Comparison of ENCODE assay signal across 20 mouse cellular contexts in the genomic region with DNA sequence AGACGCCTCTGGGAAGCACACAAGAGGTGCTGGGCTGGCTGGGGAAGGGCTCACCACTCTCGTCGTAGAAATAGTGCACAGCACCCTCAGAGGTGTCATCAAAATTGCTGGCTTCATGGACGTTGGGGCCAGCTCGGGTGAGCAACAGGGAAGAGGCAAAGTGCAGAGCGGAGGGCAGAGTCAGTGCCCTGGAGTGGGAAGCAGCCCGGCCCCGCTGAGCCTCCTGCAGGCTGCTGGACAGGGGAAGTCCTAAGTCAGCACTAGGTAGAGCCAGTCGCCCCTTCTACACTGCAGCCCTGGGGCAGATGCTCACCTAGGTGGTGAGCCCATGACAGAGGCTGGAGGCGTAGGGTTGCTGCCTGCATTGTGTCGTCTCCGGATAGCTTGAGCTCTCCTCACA. TPM values are rescaled to one million over a fixed set of nuclear protein-coding genes. Genes with fewer than 3 reads are reported as not detected.
DNase-seq lines count a peak whose midpoint lies in the region; ATAC-seq and TF ChIP-seq lines count a peak whose summit lies in the region.
"Had no signal": no experiment of that assay in that cellular context is flagged by ENCODE, and none has a peak within 500 bp of the region (broad histone marks: within the 10 kb centered on the region; RNA-seq: fewer than 3 reads in every experiment).

No protein-coding gene starts in this region.

- no peak for ATAC-seq in intestine, embryonic 16.5 days
- no peak for ATAC-seq in intestine, postnatal 0 days
- ATAC-seq in kidney, embryonic 14.5 days (ENCODE audit: low FRiP score, low TSS enrichment): no peak
- ATAC-seq in lung, postnatal 0 days: no peak
- ATAC-seq: forebrain, embryonic 13.5 days; forebrain, embryonic 15.5 days; forebrain, postnatal 0 days had no signal

- no peak for TF ChIP-seq EP300 in lung, postnatal 0 days (IDR thresholded peaks at IDR 0.05)

- H3K9me3 ChIP-seq in intestine, embryonic 16.5 days (ENCODE audit: control insufficient read depth, low read length): no peaks in the 10 kb centered on the region
- no peaks in the 10 kb centered on the region for H3K9me3 ChIP-seq in intestine, postnatal 0 days (ENCODE audit: control insufficient read depth)
- no peaks in the 10 kb centered on the region for H3K9me3 ChIP-seq in kidney, embryonic 14.5 days (ENCODE audit: control insufficient read depth, low read length)
- no peaks in the 10 kb centered on the region for H3K9me3 ChIP-seq in lung, postnatal 0 days (ENCODE audit: low read length)
- H3K9me3 ChIP-seq: embryonic facial prominence, embryonic 10.5 days; embryonic facial prominence, embryonic 12.5 days; forebrain, embryonic 13.5 days; forebrain, embryonic 15.5 days had no signal

- no peak overlapping the region; the same call in 1 of the 2 replicates for H3K27ac ChIP-seq in intestine, embryonic 16.5 days (ENCODE audit: low read length)
- no peak overlapping the region; the same call in 1 of the 2 replicates for H3K27ac ChIP-seq in intestine, postnatal 0 days (ENCODE audit: low read depth, low read length)
- H3K27ac ChIP-seq in kidney, embryonic 14.5 days (ENCODE audit: low read depth, low read length): no peak overlapping the region
- no peak overlapping the region for H3K27ac ChIP-seq in lung, postnatal 0 days (ENCODE audit: low read length)
- H3K27ac ChIP-seq: embryonic facial prominence, embryonic 10.5 days; embryonic facial prominence, embryonic 12.5 days; forebrain, embryonic 13.5 days; forebrain, embryonic 15.5 days had no signal

- no peak for TF ChIP-seq CTCF in intestine, postnatal 0 days (IDR thresholded peaks at IDR 0.05; ENCODE audit: low read depth)
- no peak for TF ChIP-seq CTCF in lung, postnatal 0 days (IDR thresholded peaks at IDR 0.05)

- H3K4me3 ChIP-seq in intestine, embryonic 16.5 days (ENCODE audit: low read length): no peak overlapping the region
- H3K4me3 ChIP-seq in intestine, postnatal 0 days (ENCODE audit: low read depth, low read length): no peak overlapping the region
- H3K4me3 ChIP-seq in kidney, embryonic 14.5 days (ENCODE audit: low read length): no peak overlapping the region
- H3K4me3 ChIP-seq in lung, postnatal 0 days (ENCODE audit: low read depth, low read length): no peak overlapping the region
- H3K4me3 ChIP-seq: embryonic facial prominence, embryonic 12.5 days; forebrain, embryonic 13.5 days; forebrain, embryonic 15.5 days had no signal

- no peak for DNase-seq in kidney, adult 11 months
- DNase-seq in lung, postnatal 0 days (ENCODE audit: low spot score): peak; percentile 21
- DNase-seq in lung, postnatal 25 days (ENCODE audit: low spot score): no peak
- DNase-seq in thymus, postnatal 0 days (ENCODE audit: low spot score): no peak
- DNase-seq: adrenal gland, adult 2 months; adrenal gland, postnatal 10 days; adrenal gland, postnatal 25 days; cerebellum, adult 11-12 months; cerebellum, adult 2 months; cerebellum, adult 9-10 months; cerebellum, postnatal 10 days; cerebellum, postnatal 25 days; forebrain, postnatal 0 days had no signal

- 0 out of 2 replicates have a peak overlapping the region, but pooled peaks have one; percentile 14 for H3K9ac ChIP-seq in intestine, embryonic 16.5 days (ENCODE audit: low read depth, low read length)
- no peak overlapping the region for H3K9ac ChIP-seq in intestine, postnatal 0 days (ENCODE audit: low read depth, low read length)
- 0 out of 2 replicates have a peak overlapping the region, but pooled peaks have one; percentile 1 for H3K9ac ChIP-seq in kidney, embryonic 14.5 days (ENCODE audit: low read depth, low read length)
- no peak overlapping the region for H3K9ac ChIP-seq in lung, postnatal 0 days (replicated peaks; ENCODE audit: low read depth)
- H3K9ac ChIP-seq: embryonic facial prominence, embryonic 12.5 days; forebrain, embryonic 13.5 days; forebrain, embryonic 15.5 days; forebrain, postnatal 0 days had no signal

- peaks cover 17% of the 10 kb centered on the region for H3K36me3 ChIP-seq in intestine, embryonic 16.5 days (ENCODE audit: control insufficient read depth, insufficient read depth, low read length)
- H3K36me3 ChIP-seq in intestine, postnatal 0 days (ENCODE audit: control insufficient read depth, insufficient read depth): peaks cover 77% of the 10 kb centered on the region
- peaks cover 77% of the 10 kb centered on the region for H3K36me3 ChIP-seq in kidney, embryonic 14.5 days (ENCODE audit: control insufficient read depth, insufficient read depth, low read length)
- peaks cover 39% of the 10 kb centered on the region for H3K36me3 ChIP-seq in lung, postnatal 0 days (ENCODE audit: insufficient read depth, low read length)

- H3K4me1 ChIP-seq in intestine, embryonic 16.5 days (ENCODE audit: control insufficient read depth, insufficient read depth, low read length): peaks cover 10% of the 10 kb centered on the region
- peaks cover 7% of the 10 kb centered on the region; the same call in 1 of the 2 replicates for H3K4me1 ChIP-seq in intestine, postnatal 0 days (replicated peaks; ENCODE audit: control insufficient read depth, insufficient read depth, low read length)
- H3K4me1 ChIP-seq in kidney, embryonic 14.5 days (ENCODE audit: control insufficient read depth, insufficient read depth, low read length): peaks cover 11% of the 10 kb centered on the region
- H3K4me1 ChIP-seq in lung, postnatal 0 days (ENCODE audit: insufficient read depth, low read depth, low read length): peaks cover 6% of the 10 kb centered on the region; the same call in 1 of the 2 replicates

- H3K27me3 ChIP-seq in intestine, embryonic 16.5 days (replicated peaks; ENCODE audit: control insufficient read depth, insufficient read depth, low read length): no peaks in the 10 kb centered on the region
- no peaks in the 10 kb centered on the region for H3K27me3 ChIP-seq in intestine, postnatal 0 days (replicated peaks; ENCODE audit: control insufficient read depth, insufficient read depth, low read length)
- H3K27me3 ChIP-seq in kidney, embryonic 14.5 days (ENCODE audit: control insufficient read depth, insufficient read depth, low read length): no peaks in the 10 kb centered on the region
- no peaks in the 10 kb centered on the region for H3K27me3 ChIP-seq in lung, postnatal 0 days (replicated peaks; ENCODE audit: insufficient read depth, low read length)
- H3K27me3 ChIP-seq: embryonic facial prominence, embryonic 12.5 days; forebrain, embryonic 13.5 days; forebrain, embryonic 15.5 days had no signal

- H3K4me2 ChIP-seq in intestine, embryonic 16.5 days (ENCODE audit: low read depth, low read length): no peak overlapping the region
- H3K4me2 ChIP-seq in intestine, postnatal 0 days (replicated peaks; ENCODE audit: low read depth): no peak overlapping the region
- H3K4me2 ChIP-seq in kidney, embryonic 14.5 days (replicated peaks; ENCODE audit: low read depth, low read length): no peak overlapping the region
- H3K4me2 ChIP-seq in lung, postnatal 0 days (replicated peaks; ENCODE audit: low read depth, low read length): no peak overlapping the region
- H3K4me2 ChIP-seq: embryonic facial prominence, embryonic 12.5 days; forebrain, embryonic 13.5 days; forebrain, embryonic 15.5 days had no signal

- WGBS in intestine, embryonic 16.5 days: 89% methylated on average over 12 of the region's 12 CpGs
- WGBS in intestine, postnatal 0 days: 80% methylated on average over 12 of the region's 12 CpGs
- WGBS in kidney, embryonic 14.5 days: 95% methylated on average over 12 of the region's 12 CpGs
- WGBS in lung, postnatal 0 days: 89% methylated on average over 12 of the region's 12 CpGs

RNA-seq across cellular contexts. Expression of a gene that starts 4.3 kb away (rescaled TPM):
- polyA plus RNA-seq in intestine, embryonic 16.5 days (2015; fragmentation: Nextera tagmentation; extraction: Ambion mirVana): 28.7 and 33.7 TPM in 2 replicates
- polyA plus RNA-seq in intestine, postnatal 0 days (2015; fragmentation: Nextera tagmentation; extraction: Ambion mirVana): 29.4 and 29.7 TPM in 2 replicates
- polyA plus RNA-seq in kidney, embryonic 14.5 days (2014; fragmentation: Nextera tagmentation; extraction: Ambion mirVana): 26.8 and 33.6 TPM in 2 replicates
- polyA plus RNA-seq in lung, postnatal 0 days (2015; fragmentation: Nextera tagmentation; extraction: Ambion mirVana): 36.8 and 36.9 TPM in 2 replicates
- 25.7 and 29.2 TPM in 2 replicates for polyA plus RNA-seq in thymus, postnatal 0 days (2015; fragmentation: Nextera tagmentation; extraction: Ambion mirVana)

RNA-seq across cellular contexts. Expression of a gene that starts 4.5 kb away (rescaled TPM):
- 15.1 and 16.8 TPM in 2 replicates for polyA plus RNA-seq in intestine, embryonic 16.5 days (2015; fragmentation: Nextera tagmentation; extraction: Ambion mirVana)
- 9.3 and 12.7 TPM in 2 replicates for polyA plus RNA-seq in intestine, postnatal 0 days (2015; fragmentation: Nextera tagmentation; extraction: Ambion mirVana)
- polyA plus RNA-seq in kidney, embryonic 14.5 days (2014; fragmentation: Nextera tagmentation; extraction: Ambion mirVana): 31.2 and 35.4 TPM in 2 replicates
- 11.3 and 12.9 TPM in 2 replicates for polyA plus RNA-seq in lung, postnatal 0 days (2015; fragmentation: Nextera tagmentation; extraction: Ambion mirVana)
- polyA plus RNA-seq in thymus, postnatal 0 days (2015; fragmentation: Nextera tagmentation; extraction: Ambion mirVana): 13.7 and 19.4 TPM in 2 replicates

RNA-seq across cellular contexts. Expression of a gene that starts 19.9 kb away (rescaled TPM):
- polyA plus RNA-seq in intestine, embryonic 16.5 days (2015; fragmentation: Nextera tagmentation; extraction: Ambion mirVana): 0.13 and 0.34 TPM in 2 replicates
- polyA plus RNA-seq in intestine, postnatal 0 days (2015; fragmentation: Nextera tagmentation; extraction: Ambion mirVana): 0.12 and 0.21 TPM in 2 replicates
- 0.39 and 0.42 TPM in 2 replicates for polyA plus RNA-seq in kidney, embryonic 14.5 days (2014; fragmentation: Nextera tagmentation; extraction: Ambion mirVana)
- 0.87 and 1.3 TPM in 2 replicates for polyA plus RNA-seq in lung, postnatal 0 days (2015; fragmentation: Nextera tagmentation; extraction: Ambion mirVana)
- 0.32 and 0.74 TPM in 2 replicates for polyA plus RNA-seq in thymus, postnatal 0 days (2015; fragmentation: Nextera tagmentation; extraction: Ambion mirVana)
- polyA plus RNA-seq: adrenal gland, adult 2 months had no signal

RNA-seq across cellular contexts. Expression of a gene that starts 20.7 kb away (rescaled TPM):
- polyA plus RNA-seq in intestine, embryonic 16.5 days (2015; fragmentation: Nextera tagmentation; extraction: Ambion mirVana): 15.8 and 20.8 TPM in 2 replicates
- polyA plus RNA-seq in intestine, postnatal 0 days (2015; fragmentation: Nextera tagmentation; extraction: Ambion mirVana): 8.2 and 9.8 TPM in 2 replicates
- 17.4 and 26.8 TPM in 2 replicates for polyA plus RNA-seq in kidney, embryonic 14.5 days (2014; fragmentation: Nextera tagmentation; extraction: Ambion mirVana)
- 32.6 and 38.2 TPM in 2 replicates for polyA plus RNA-seq in lung, postnatal 0 days (2015; fragmentation: Nextera tagmentation; extraction: Ambion mirVana)
- polyA plus RNA-seq in thymus, postnatal 0 days (2015; fragmentation: Nextera tagmentation; extraction: Ambion mirVana): 37.4 and 39.2 TPM in 2 replicates

RNA-seq across cellular contexts. Expression of a gene that starts 41.9 kb away (rescaled TPM):
- polyA plus RNA-seq in intestine, embryonic 16.5 days (2015; fragmentation: Nextera tagmentation; extraction: Ambion mirVana): 48.6 and 49.7 TPM in 2 replicates
- 49.8 and 51.0 TPM in 2 replicates for polyA plus RNA-seq in intestine, postnatal 0 days (2015; fragmentation: Nextera tagmentation; extraction: Ambion mirVana)
- 8.8 and 11.5 TPM in 2 replicates for polyA plus RNA-seq in kidney, embryonic 14.5 days (2014; fragmentation: Nextera tagmentation; extraction: Ambion mirVana)
- 19.3 and 21.6 TPM in 2 replicates for polyA plus RNA-seq in lung, postnatal 0 days (2015; fragmentation: Nextera tagmentation; extraction: Ambion mirVana)
- polyA plus RNA-seq in thymus, postnatal 0 days (2015; fragmentation: Nextera tagmentation; extraction: Ambion mirVana): 17.6 TPM in 2 replicates

Comparison
In these comparisons a context has a peak if more than half of its experiments do, and no peak if none do; other contexts are left out.
1. H3K9ac ChIP-seq: peak in intestine, embryonic 16.5 days (single experiment) and kidney, embryonic 14.5 days (single experiment); none in intestine, postnatal 0 days (single experiment) and lung, postnatal 0 days (single experiment).